Mouse (Mus musculus) liver, adult 2 months (tissue): ENCODE data around the gene Dph3.
A peak's percentile ranks its signal among the peaks of the same experiment; 100 is the strongest.

Experiments used
- CTCF ChIP-seq: fragments of 200-500 bp; IDR thresholded peaks from 2 replicates; pipeline ENCODE4 v1.5.1; 2011; ENCODE audit warnings: low read depth, low read length, control low read depth
- POLR2A ChIP-seq: fragments of 200-500 bp; IDR thresholded peaks from 2 replicates; pipeline ENCODE4 v1.6.1; 2011; ENCODE audit warnings: low read length, control low read depth; ENCODE audit not compliant: insufficient read depth; ENCODE audit errors: extremely low read depth

DNA sequence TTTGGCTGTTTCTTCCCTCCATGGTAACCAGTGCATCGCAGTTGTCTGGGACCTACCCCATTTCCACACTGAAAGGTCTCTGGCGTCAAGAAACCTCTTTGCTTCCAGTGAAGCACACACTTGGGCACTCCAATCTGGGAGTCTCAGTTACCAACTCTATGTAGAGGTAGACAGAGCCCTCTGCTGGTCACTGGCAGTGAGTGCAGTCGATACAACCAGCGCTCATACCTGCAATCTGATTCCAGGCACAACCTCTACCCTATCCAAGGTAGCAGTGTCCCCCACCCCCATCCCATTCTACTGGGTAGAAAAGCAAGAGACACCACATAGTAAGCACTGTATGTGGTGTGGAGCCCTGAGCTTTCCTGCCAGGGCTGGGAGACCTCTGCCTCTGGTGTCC lies 53.0 kb downstream of the Dph3 start:
- TF ChIP-seq POLR2A (no peak), CTCF (peak; percentile 82)
